Mouse (Mus musculus): ENCODE measurements at regions not wholly inside any gene's neighbourhood (a gene's known extent, or its start where the extent isn't known, plus 50 kb on each side); places are given as distances from the start of the nearest gene placed in this dataset.

DNA sequence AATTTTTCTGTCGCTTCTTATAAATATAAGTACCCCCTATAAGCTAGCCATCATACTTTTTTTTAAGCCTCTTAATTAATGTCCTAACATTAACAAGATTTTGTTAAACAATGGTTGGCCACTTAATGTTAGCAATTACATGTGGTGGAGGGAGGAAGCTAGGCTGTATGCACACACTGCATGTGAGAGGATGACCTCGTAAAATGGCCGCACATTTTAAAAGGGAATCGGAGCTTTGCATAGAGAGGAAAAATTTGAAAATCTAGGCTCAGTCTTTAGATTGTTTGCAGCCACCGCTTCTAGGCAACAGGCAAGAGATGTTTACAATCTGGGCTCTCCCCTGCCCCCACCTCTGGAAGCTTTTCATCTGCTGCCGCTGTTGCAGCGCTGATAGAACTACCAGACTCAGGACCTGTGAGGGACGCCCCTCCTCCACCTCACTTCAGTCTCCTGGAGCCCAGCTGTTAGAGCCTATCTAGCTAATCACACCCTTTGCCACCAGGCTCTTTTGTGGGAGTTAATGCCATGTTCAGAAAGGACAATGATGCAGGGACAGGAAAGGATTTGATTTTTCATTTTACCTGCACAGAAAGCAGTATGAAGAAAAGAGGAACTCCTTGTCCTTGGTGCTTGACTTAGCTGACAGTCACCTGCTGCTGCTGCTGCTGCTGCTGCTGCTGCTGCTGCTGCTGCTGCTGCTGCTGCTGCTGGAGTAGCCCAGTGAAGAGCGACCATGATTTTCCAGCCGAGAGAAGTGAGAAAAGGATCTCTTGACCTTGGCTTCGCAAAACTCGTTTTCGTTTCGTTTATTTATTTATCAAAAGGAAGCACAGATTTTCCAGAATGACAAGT, 89.7 kb upstream of the Cxxc4 start:
- no peak for TF ChIP-seq POLR2A (IDR thresholded peaks at IDR 0.05; ENCODE audit: borderline replicate concordance, control insufficient read depth, low read depth, low read length)
- TF ChIP-seq CTCF (IDR thresholded peaks at IDR 0.05; ENCODE audit: control insufficient read depth, insufficient read depth, low read length): no peak

All from bone marrow, adult 2 months (tissue).